Mouse (Mus musculus): ENCODE results near the gene Zfp467. TPM values are rescaled to one million over a fixed set of nuclear protein-coding genes. Genes with fewer than 3 reads are reported as not detected.

The Zfp467 gene
- polyA plus RNA-seq, 1 experiment, result 24.7 TPM

DNA sequence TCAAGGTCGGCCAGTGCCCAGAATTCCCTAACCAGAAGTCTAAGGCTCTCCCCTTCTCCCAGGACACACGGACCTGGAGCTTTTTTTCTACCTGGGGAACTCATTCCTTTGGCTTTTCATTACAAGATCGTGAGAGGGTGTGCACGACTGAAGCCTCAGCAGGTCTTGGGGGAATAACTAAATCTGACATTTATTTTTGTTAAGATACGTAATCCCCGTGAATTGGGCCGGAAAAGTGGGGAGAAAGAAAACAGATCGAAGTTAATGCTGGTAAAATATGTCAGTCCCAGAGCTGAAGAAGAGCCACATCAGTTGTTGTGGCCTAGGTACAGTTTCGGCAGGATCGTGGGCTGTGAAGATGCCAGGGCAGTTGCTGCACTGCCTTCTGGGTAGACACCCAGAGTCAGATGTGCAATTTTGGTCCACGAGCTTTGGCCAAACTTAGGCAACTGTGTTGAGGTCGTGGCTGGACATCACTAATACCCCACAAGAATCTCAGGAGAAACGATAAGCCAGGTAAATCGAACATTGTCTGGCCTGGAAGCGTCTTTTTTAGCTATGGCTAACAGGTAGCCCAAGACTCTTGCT, 49.5 kb downstream of the Zfp467 start:
- Histone ChIP-seq H3K27me3 (ENCODE audit: control insufficient read depth, insufficient read depth, low read length) (no peaks in the 10 kb centered on the region), H3K27ac (ENCODE audit: insufficient read depth, low read depth, low read length) (no peak overlapping the region), H3K4me1 (ENCODE audit: control insufficient read depth, insufficient read depth, insufficient read length, low read length) (peaks cover 14% of the 10 kb centered on the region; the same call in 1 of the 2 replicates), H3K4me3 (ENCODE audit: low read depth, low read length) (peak overlapping the region; percentile 81), H3K36me3 (ENCODE audit: control insufficient read depth, insufficient read depth, low read length) (no peaks in the 10 kb centered on the region)
- no peak for TF ChIP-seq POLR2A (IDR thresholded peaks at IDR 0.05; ENCODE audit: low read depth, low read length)
- 44% methylated on average over 15 of the region's 15 CpGs for WGBS

DNA sequence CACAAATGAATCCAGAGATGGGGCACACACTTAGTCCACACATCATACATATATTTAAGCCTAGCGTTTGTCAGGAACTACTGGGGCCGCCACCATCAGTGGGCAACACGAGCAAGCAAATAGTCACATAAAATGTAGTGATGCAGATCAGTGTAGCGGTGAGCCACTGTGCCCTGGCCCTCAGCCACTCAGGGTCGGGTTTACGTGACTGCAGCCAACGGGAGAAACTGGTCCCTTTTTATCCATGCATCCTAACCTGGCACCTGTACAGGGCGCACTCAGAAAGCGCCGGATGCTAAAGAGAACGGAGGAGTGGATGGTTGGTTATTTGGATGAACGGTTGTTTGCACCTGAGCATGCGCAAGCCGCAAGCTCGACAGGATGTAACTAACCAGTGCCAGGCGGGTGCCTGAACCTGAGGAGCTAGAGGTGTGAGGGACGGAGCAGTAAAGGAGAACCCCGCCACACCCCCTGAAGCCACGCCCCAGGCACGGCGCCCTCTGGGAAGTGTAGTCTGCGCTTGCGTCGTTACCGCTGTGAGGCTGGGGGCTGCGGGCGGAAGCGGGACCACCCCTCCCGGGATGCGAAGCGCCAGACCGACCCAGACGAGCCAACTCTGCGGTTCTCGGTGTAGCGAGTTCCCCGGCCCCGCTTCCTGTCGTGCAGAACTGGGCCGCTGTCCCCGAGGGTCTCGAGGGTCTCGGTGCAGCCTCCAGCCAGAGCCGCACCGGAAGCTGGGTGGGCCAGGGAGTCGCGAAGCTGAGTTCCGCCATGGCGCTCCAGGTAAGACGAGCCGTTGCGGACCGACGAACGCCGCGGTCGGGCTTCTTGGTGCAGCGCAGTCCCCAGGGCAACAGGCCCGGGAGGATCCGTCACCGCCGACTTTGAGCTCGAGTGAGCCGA, 50.3 kb downstream of the Zfp467 start, which contains the start of gene Krba1:
Krba1 (plus strand) TSS at position 482 of the 903 bp plus-strand sequence.
- no peaks in the 10 kb centered on the region for H3K36me3 ChIP-seq (ENCODE audit: control insufficient read depth, insufficient read depth, low read length)
- TF ChIP-seq POLR2A (IDR thresholded peaks at IDR 0.05; ENCODE audit: low read depth, low read length) (0 out of 2 replicates have a peak, but pooled peaks have one; percentile 9), CTCF (IDR thresholded peaks at IDR 0.05; ENCODE audit: extremely low read depth, insufficient read length, insufficient replicate concordance, low read depth, low read length) (no peak)
- 2% methylated on average over 65 of the region's 65 CpGs for WGBS
- no peaks in the 10 kb centered on the region for H3K27me3 ChIP-seq (ENCODE audit: control insufficient read depth, insufficient read depth, low read length)
- peak within 1 kb of the TSS; percentile 15; the same call in 1 of the 2 replicates for H3K27ac ChIP-seq (ENCODE audit: insufficient read depth, low read depth, low read length)
- peaks cover 14% of the 10 kb centered on the region; the same call in 1 of the 2 replicates for H3K4me1 ChIP-seq (ENCODE audit: control insufficient read depth, insufficient read depth, insufficient read length, low read length)
- H3K4me3 ChIP-seq (ENCODE audit: low read depth, low read length), result peak within 1 kb of the TSS; percentile 81

- H3K4me1 ChIP-seq (ENCODE audit: control insufficient read depth, insufficient read depth, insufficient read length, low read length), result peaks cover 14% of the 10 kb centered on the region; the same call in 1 of the 2 replicates
- H3K4me3 ChIP-seq (ENCODE audit: low read depth, low read length), result no peak overlapping the region
- no peak for TF ChIP-seq CTCF (IDR thresholded peaks at IDR 0.05; ENCODE audit: extremely low read depth, insufficient read length, insufficient replicate concordance, low read depth, low read length)
- no peak for TF ChIP-seq POLR2A (IDR thresholded peaks at IDR 0.05; ENCODE audit: low read depth, low read length)
- no peak overlapping the region for H3K27ac ChIP-seq (ENCODE audit: insufficient read depth, low read depth, low read length)
- no peaks in the 10 kb centered on the region for H3K36me3 ChIP-seq (ENCODE audit: control insufficient read depth, insufficient read depth, low read length)
- no peaks in the 10 kb centered on the region for H3K27me3 ChIP-seq (ENCODE audit: control insufficient read depth, insufficient read depth, low read length)
Measured at GRCm38 (mm10) chr6:48393811-48394210, 51.8 kb downstream of the Zfp467 start.

GRCm38 (mm10) chr6:48388221-48388620, 57.4 kb downstream of the Zfp467 start:
- Histone ChIP-seq H3K27ac (ENCODE audit: insufficient read depth, low read depth, low read length) (no peak overlapping the region), H3K4me3 (ENCODE audit: low read depth, low read length) (no peak overlapping the region), H3K36me3 (ENCODE audit: control insufficient read depth, insufficient read depth, low read length) (no peaks in the 10 kb centered on the region), H3K4me1 (ENCODE audit: control insufficient read depth, insufficient read depth, insufficient read length, low read length) (no peaks in the 10 kb centered on the region), H3K27me3 (ENCODE audit: control insufficient read depth, insufficient read depth, low read length) (no peaks in the 10 kb centered on the region)
- WGBS, result 23% methylated on average over 3 of the region's 3 CpGs
- no peak for TF ChIP-seq POLR2A (IDR thresholded peaks at IDR 0.05; ENCODE audit: low read depth, low read length)
- no peak for TF ChIP-seq CTCF (IDR thresholded peaks at IDR 0.05; ENCODE audit: extremely low read depth, insufficient read length, insufficient replicate concordance, low read depth, low read length)

Other genes starting within 250 kb of the Zfp467 start
- 4.4 and 13.5 TPM in 2 replicates for gene Krba1, start 50.2 kb downstream of the Zfp467 start, polyA plus RNA-seq (2012; rRNA removed)
- gene Sspo, start 2.4 kb upstream of the Zfp467 start, polyA plus RNA-seq (2012; rRNA removed), result 0.98 and 3.0 TPM in 2 replicates
- 11.8 and 26.3 TPM in 2 replicates for gene Atp6v0e2, start 91.8 kb upstream of the Zfp467 start, polyA plus RNA-seq (2012; rRNA removed)
- gene Lrrc61, start 109.0 kb upstream of the Zfp467 start, polyA plus RNA-seq (2012; rRNA removed), result 8.7 and 12.4 TPM in 2 replicates
- gene Rarres2, start 127.0 kb upstream of the Zfp467 start, polyA plus RNA-seq (2012; rRNA removed), result 28.4 and 39.8 TPM in 2 replicates
- not detected in 2 replicates for gene Gm45021, start 143.8 kb upstream of the Zfp467 start, polyA plus RNA-seq (2012; rRNA removed)
- gene Repin1, start 148.1 kb upstream of the Zfp467 start, polyA plus RNA-seq (2012; rRNA removed), result 8.1 and 10.2 TPM in 2 replicates
- gene Gm44965, start 148.1 kb upstream of the Zfp467 start, polyA plus RNA-seq (2012; rRNA removed), result not detected in 2 replicates
- 1.9 and 3.1 TPM in 2 replicates for gene Zfp775, start 156.2 kb upstream of the Zfp467 start, polyA plus RNA-seq (2012; rRNA removed)
- 0.43 and 0.96 TPM in 2 replicates for gene AI854703, start 180.9 kb upstream of the Zfp467 start, polyA plus RNA-seq (2012; rRNA removed)
- gene Gimap8, start 201.4 kb upstream of the Zfp467 start, polyA plus RNA-seq (2012; rRNA removed), result 0.72 and 1.5 TPM in 2 replicates
- gene Gimap9, start 230.3 kb upstream of the Zfp467 start, polyA plus RNA-seq (2012; rRNA removed), result 0.27 and 0.62 TPM in 2 replicates
- 4.3 and 9.3 TPM in 2 replicates for gene Gimap4, start 238.7 kb upstream of the Zfp467 start, polyA plus RNA-seq (2012; rRNA removed)

All from small intestine, adult 2 months (tissue).